Mouse (Mus musculus) v-Abl transformed pro-B cells (cell line): ENCODE results near the gene Myom1.

ENCODE experiments used
- in situ Hi-C, 2 experiments: fragments of 400-800 bp; cut with MboI; formaldehyde crosslinking; loops; one replicate each; pipeline ENCODE4 v1.15.1; 2025; ENCODE audit not compliant: unreplicated experiment in 2 of 2

Gene Myom1

GRCm38 (mm10) chr17:71045591-71045990 lies 43.2 kb downstream of the Myom1 start:
- in situ Hi-C loops: loop anchor here in 1 of 2 experiments (5.0 to 25.0 kb wide), 2 partner anchors 63 to 1717 kb away; no protein-coding TSS in a partner anchor

DNA sequence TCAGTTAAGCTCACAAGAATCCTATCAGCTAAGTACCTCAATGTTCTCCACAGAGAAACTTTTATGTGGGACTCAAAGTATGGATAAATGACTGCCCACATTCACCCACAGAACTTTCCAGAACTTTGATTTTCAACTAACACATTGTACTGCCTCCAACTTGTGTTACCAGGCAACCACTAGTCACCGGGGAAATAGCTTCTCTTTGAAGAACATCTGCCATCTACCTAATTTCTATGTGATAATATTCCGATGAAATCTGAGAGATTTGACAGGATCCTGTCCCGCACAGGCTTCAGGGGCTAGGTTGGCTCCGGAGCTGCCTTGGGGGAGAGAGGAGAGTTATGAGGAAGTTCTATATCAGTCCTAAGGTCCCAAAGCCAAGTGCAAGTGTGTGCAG lies 44.4 kb downstream of the Myom1 start:
- in situ Hi-C loops: loop anchor here in 1 of 2 experiments (5.0 to 25.0 kb wide), 2 partner anchors 65 to 1715 kb away; no protein-coding TSS in a partner anchor

DNA sequence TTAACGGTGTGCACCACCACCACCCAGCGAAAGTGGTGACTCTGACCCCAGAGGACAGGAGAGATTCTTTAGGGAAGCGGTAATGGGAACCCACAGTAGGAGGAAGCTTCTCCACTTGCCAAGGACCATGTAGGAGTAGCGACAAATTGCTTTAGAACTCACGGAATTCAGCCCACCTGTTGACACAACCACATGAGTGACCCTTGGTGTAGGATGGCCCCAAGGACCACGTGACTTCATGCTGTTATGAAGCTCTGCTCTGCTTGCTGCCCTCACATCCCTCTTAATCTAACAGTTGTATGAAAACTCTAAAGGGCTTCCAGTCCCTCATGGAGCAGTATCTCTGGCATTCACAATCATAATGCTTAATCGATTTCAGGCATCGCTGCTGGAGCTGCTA lies 46.9 kb downstream of the Myom1 start:
- in situ Hi-C loops: loop anchor here in 1 of 2 experiments (5.0 to 25.0 kb wide), 2 partner anchors 67 to 1713 kb away; no protein-coding TSS in a partner anchor

DNA sequence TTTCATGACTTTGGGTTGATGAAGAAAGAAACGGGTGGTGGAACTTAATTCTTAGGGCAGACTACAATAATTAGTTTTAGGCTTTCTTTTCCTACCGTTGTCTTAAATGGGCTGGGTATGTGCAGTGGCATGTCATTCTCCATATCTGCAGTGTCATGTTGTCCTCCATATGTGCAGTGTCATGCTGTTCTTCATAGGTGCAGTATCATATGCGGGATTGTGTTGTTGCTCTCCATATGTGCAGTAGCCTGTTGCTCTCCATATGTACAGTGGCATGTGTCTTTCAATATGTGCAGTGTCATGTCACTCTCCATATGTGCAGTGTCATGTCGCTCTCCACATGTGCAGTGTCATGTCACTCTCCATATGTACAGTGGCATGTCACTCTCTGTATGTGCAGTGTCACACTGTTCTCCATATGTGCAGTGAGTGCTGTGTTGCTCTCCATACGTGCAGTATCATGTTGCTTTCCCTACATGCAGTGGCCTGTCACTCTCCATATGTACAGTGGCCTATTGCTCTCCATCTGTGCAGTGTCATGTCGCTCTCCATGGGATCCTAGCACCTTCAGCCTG lies 50.8 kb downstream of the Myom1 start:
- in situ Hi-C loops: loop anchor here in 1 of 2 experiments (25.0 kb wide), 1 partner anchor 809 kb away; no protein-coding TSS in a partner anchor

- in situ Hi-C loops: loop anchor here in 1 of 2 experiments (25.0 kb wide), 1 partner anchor 807 kb away; no protein-coding TSS in a partner anchor
These were observed 52.9 kb downstream of the Myom1 start for GRCm38 (mm10) chr17:71055203-71055894.

GRCm38 (mm10) chr17:71056405-71056804 lies 54.0 kb downstream of the Myom1 start:
- in situ Hi-C loops: loop anchor here in 1 of 2 experiments (25.0 kb wide), 1 partner anchor 806 kb away; no protein-coding TSS in a partner anchor

- in situ Hi-C loops: loop anchor here in 1 of 2 experiments (25.0 kb wide), 1 partner anchor 805 kb away; no protein-coding TSS in a partner anchor
These were observed 55.3 kb downstream of the Myom1 start for GRCm38 (mm10) chr17:71057758-71058157.

DNA sequence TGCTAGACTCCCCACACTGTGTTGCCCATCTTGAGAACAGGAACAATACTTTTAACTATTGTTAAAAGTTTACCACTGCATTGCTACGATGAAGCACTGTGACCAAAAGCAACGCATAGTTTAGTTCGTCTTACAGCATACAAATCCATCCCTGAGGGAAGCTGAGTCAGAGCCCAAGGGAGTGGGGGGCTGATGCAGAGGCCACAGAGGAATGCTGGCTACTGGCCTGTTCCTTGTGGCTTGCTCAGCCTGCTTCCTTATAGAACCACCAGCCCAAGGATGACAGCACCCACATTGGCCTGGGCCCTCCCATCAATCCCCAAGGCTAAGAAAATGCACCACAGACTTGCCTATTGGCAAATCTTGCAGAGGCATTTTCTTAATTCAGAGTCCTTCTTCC lies 56.8 kb downstream of the Myom1 start:
- in situ Hi-C loops: loop anchor here in 1 of 2 experiments (25.0 kb wide), 1 partner anchor 803 kb away; no protein-coding TSS in a partner anchor

GRCm38 (mm10) chr17:71062049-71062560 lies 59.7 kb downstream of the Myom1 start:
- in situ Hi-C loops: loop anchor here (5.0 to 25.0 kb wide), 4 partner anchors 85 to 800 kb away; no protein-coding TSS in a partner anchor

DNA sequence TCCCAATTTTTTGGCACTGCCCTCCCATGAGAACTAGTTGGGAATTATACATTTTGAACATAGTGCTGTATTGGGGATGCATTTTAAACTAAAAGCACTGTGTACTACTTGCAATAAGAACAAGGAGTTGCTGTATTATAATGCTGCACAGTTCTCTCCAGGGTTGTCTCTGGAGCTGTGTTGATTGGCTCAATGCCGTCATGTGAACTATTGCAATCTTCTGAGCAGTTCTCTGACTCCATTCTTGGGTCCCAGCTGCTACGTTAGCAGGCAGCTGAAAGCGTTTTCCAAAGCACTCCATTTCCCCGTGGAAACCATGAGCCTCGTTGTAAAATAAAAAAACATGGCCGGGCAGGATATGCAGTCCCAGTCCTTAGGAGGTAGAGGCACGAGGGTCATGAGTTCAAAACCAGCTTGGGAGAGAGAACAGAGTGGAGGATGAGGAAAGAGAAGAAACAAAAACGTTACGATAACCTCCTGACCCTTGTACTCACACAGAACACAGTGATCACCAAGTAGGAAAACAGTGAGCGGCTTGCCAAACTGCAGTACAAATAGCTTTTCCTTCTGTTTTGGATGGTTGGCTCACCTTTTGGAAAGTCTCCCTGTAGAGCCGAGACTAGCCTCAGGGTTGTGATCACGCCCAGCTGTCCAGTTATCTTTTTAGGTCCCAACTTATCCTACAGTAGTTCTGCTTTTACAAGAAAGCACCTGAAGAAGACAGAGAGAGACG lies 60.6 kb downstream of the Myom1 start:
- in situ Hi-C loops: loop anchor here (5.0 to 25.0 kb wide), 4 partner anchors 86 to 799 kb away; no protein-coding TSS in a partner anchor

DNA sequence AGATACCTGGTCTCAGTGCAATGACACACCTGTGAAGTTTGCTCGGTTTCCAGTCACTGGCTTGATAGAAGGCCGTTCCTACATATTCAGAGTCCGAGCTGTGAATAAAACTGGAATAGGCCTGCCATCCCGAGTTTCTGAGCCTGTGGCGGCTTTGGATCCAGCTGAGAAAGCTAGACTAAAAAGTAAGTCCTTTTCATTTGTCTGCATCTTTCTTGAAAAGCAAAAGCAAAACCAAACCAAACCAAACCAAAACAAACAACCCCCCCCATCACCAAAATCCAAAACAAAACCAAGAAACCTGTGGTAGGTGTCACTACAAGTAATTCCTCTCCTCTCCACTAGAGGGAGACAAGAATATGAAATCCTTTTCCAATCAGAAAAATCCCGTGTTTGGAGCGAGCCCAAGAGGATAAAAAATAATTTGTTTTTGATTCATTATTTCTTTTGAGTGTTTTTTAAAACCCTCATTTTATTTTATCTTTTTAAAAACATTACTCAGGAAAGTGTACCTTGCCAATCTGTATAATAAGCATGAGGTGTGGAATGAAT lies 62.1 kb downstream of the Myom1 start:
- in situ Hi-C loops: loop anchor here (5.0 to 25.0 kb wide), 4 partner anchors 87 to 798 kb away; no protein-coding TSS in a partner anchor

- in situ Hi-C loops: loop anchor here in 1 of 2 experiments (10.0 to 25.0 kb wide), 3 partner anchors 170 to 797 kb away; no protein-coding TSS in a partner anchor
These were observed 62.7 kb downstream of the Myom1 start for GRCm38 (mm10) chr17:71065127-71065526.

DNA sequence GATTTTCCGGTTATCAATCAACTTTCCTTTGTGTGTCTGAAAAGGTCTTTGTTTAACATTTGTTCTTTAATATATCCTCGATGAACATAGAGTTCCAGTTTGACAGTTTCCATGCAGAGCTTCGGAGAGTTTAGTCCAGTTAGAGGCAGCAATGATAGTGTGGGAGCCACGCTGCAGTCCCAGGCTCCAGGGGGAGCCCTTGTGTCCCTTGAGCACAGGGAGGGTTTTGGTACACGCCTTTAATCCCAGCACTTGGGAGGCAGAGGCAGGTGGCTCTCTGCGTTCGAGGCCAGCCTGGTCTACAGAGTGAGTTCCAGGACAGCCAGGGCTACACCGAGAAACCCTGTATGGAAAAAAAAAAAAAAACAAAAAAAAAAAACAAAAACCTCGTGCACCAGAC lies 66.7 kb downstream of the Myom1 start:
- in situ Hi-C loops: loop anchor here in 1 of 2 experiments (10.0 to 25.0 kb wide), 3 partner anchors 166 to 793 kb away; no protein-coding TSS in a partner anchor

GRCm38 (mm10) chr17:71071958-71072357 lies 69.5 kb downstream of the Myom1 start:
- in situ Hi-C loops: loop anchor here in 1 of 2 experiments (25.0 kb wide), 1 partner anchor 790 kb away; no protein-coding TSS in a partner anchor

GRCm38 (mm10) chr17:71074386-71074785 lies 72.0 kb downstream of the Myom1 start:
- in situ Hi-C loops: loop anchor here in 1 of 2 experiments (25.0 kb wide), 1 partner anchor 788 kb away; no protein-coding TSS in a partner anchor

- in situ Hi-C loops: no loop called here
These were observed 79.6 kb downstream of the Myom1 start for GRCm38 (mm10) chr17:71081986-71082385.

DNA sequence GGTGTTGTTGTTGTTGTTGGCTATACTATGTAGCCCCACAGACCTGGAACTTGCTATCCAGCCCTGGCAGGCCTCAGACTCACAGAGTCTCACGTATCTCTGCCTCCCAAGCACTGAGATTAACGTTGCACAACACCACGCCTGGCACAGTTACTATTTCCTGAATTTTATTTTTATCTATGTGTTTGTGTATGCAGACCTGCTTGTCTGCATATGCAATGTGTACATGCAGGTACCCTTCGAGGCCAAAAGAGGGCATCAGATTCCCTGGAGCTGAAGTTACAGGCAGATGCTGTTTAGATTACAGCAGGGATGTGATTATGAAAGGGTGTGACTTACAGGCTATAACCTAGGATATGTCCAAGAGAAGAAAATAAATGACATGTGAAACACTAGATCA lies 84.5 kb downstream of the Myom1 start:
- in situ Hi-C loops: loop anchor here (5.0 kb wide), 2 partner anchors 110 to 140 kb away; no protein-coding TSS in a partner anchor

GRCm38 (mm10) chr17:71087396-71088153 lies 85.1 kb downstream of the Myom1 start:
- in situ Hi-C loops: loop anchor here (5.0 kb wide), 2 partner anchors 110 to 140 kb away; no protein-coding TSS in a partner anchor

DNA sequence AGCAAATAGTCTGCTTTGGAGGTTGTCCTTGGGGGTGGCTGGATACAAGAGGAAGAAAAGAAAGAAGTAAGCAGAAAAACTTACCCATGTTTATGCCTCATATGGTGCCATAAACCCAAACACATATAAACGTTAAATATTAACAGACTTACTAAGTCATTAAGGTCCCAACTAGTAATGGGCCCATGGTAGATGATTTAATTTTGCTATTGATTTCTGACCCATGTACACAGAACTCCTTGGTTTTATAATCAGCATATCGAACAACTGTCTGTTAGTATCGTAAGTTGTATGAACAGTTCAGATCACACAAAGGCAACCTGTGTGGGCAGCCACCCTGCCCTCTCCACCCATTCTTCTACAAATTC lies 85.7 kb downstream of the Myom1 start:
- in situ Hi-C loops: loop anchor here (5.0 kb wide), 2 partner anchors 109 to 139 kb away; no protein-coding TSS in a partner anchor
